Mouse (Mus musculus): ENCODE data around the gene Cd68. TPM values are rescaled to one million over a fixed set of nuclear protein-coding genes. Genes with fewer than 3 reads are reported as not detected.
A peak's percentile ranks its signal among the peaks of the same experiment; 100 is the strongest.
"Not testable (repeated sequence)": the region's sequence is repeated elsewhere in the genome, so short reads cannot be mapped to it uniquely, and the experiment has no call there.

The Cd68 gene
- polyA plus RNA-seq, 1 experiment from 2014 or later: 32.5 TPM

DNA sequence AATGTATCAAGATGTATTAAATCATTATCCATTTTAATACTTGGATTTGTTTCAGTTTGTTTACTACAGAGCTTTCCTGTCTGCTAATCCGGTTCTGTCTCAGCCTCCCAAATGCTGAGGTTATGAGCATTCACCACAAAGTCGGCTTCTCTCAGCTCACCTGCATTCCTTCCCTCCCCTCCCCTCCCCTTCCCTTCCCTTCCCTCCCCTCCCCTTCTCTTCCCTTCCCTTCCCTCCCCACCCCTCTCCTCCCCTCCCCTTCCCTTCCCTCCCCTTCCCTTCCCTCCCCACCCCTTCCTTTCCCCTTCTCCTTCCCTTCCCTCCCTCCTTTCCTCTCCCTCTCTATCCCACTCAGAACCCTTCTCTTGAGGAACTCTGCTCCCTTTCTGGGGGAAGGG is 38.7 kb upstream of the Cd68 start:
- H3K9ac ChIP-seq (replicated peaks): no peak overlapping the region
- TF ChIP-seq CTCF (IDR thresholded peaks at IDR 0.05; ENCODE audit: low read depth): no peak
- TF ChIP-seq EP300 (IDR thresholded peaks at IDR 0.05; ENCODE audit: low read depth): no peak
- no peak for DNase-seq
- H3K4me1 ChIP-seq (ENCODE audit: insufficient read depth): peaks cover 6% of the 10 kb centered on the region; the same call in 1 of the 2 replicates
- H3K9me3 ChIP-seq (ENCODE audit: low read length): no peaks in the 10 kb centered on the region
- 29% methylated on average over 2 of the region's 2 CpGs for WGBS (ENCODE audit: insufficient replicate concordance)
- H3K4me2 ChIP-seq (ENCODE audit: low read depth, low read length): no peak overlapping the region
- no peaks in the 10 kb centered on the region for H3K36me3 ChIP-seq (replicated peaks; ENCODE audit: insufficient read depth, low read length)
- no peak overlapping the region for H3K27ac ChIP-seq (ENCODE audit: low read depth)
- no peak overlapping the region for H3K4me3 ChIP-seq (ENCODE audit: low read depth, low read length)
- no peak for ATAC-seq
- no peaks in the 10 kb centered on the region for H3K27me3 ChIP-seq (ENCODE audit: insufficient read depth, low read length)

- WGBS (ENCODE audit: insufficient replicate concordance): 60% methylated on average over 8 of the region's 8 CpGs
- Histone ChIP-seq H3K36me3 (replicated peaks; ENCODE audit: insufficient read depth, low read length) (no peaks in the 10 kb centered on the region), H3K27ac (ENCODE audit: low read depth) (no peak overlapping the region), H3K4me2 (ENCODE audit: low read depth, low read length) (no peak overlapping the region), H3K27me3 (ENCODE audit: insufficient read depth, low read length) (no peaks in the 10 kb centered on the region), H3K9me3 (ENCODE audit: low read length) (no peaks in the 10 kb centered on the region), H3K9ac (replicated peaks) (no peak overlapping the region), H3K4me1 (ENCODE audit: insufficient read depth) (peaks cover 6% of the 10 kb centered on the region; the same call in 1 of the 2 replicates), H3K4me3 (ENCODE audit: low read depth, low read length) (no peak overlapping the region)
- TF ChIP-seq CTCF (IDR thresholded peaks at IDR 0.05; ENCODE audit: low read depth): no peak
- TF ChIP-seq EP300 (IDR thresholded peaks at IDR 0.05; ENCODE audit: low read depth): no peak
- DNase-seq: no peak
- ATAC-seq: no peak
Observed at GRCm38 (mm10) chr11:69703814-69704612, 38.1 kb upstream of the Cd68 start.

GRCm38 (mm10) chr11:69703381-69703780 is 37.4 kb upstream of the Cd68 start:
- H3K9me3 ChIP-seq (ENCODE audit: low read length); ATAC-seq; H3K27me3 ChIP-seq (ENCODE audit: insufficient read depth, low read length); H3K9ac ChIP-seq (replicated peaks); H3K4me1 ChIP-seq (ENCODE audit: insufficient read depth); DNase-seq; H3K27ac ChIP-seq (ENCODE audit: low read depth); H3K4me2 ChIP-seq (ENCODE audit: low read depth, low read length); H3K36me3 ChIP-seq (replicated peaks; ENCODE audit: insufficient read depth, low read length); H3K4me3 ChIP-seq (ENCODE audit: low read depth, low read length): not testable (repeated sequence)
- 65% methylated on average over 2 of the region's 3 CpGs for whole genome bisulfite sequencing (ENCODE audit: insufficient replicate concordance)

GRCm38 (mm10) chr11:69702886-69703285 is 36.9 kb upstream of the Cd68 start:
- not testable (repeated sequence) for H3K9me3 ChIP-seq (ENCODE audit: low read length); H3K36me3 ChIP-seq (replicated peaks; ENCODE audit: insufficient read depth, low read length); H3K4me2 ChIP-seq (ENCODE audit: low read depth, low read length); H3K4me1 ChIP-seq (ENCODE audit: insufficient read depth); H3K9ac ChIP-seq (replicated peaks); ATAC-seq; H3K4me3 ChIP-seq (ENCODE audit: low read depth, low read length); H3K27ac ChIP-seq (ENCODE audit: low read depth); DNase-seq; H3K27me3 ChIP-seq (ENCODE audit: insufficient read depth, low read length)
- WGBS (ENCODE audit: insufficient replicate concordance): 91% methylated on average over 10 of the region's 10 CpGs

DNA sequence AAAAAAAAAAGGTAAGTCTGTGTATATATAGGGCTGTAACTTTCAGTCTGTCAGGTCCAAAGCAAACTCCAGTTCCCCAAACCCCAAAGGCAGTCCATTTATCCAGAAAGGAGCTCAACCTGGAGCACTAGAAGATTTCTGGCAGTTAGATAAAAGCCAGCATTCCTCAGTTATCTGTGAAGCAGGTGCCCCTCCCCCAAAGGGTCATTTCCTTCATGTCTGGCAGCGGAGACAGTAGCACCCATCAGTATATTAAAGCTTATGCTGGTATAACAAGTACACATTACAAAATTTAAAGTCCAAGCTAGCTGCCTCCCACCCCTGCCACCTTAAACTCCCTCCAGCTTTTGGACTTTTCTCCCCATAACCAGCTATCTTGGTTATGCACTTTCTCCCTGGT is 33.6 kb upstream of the Cd68 start:
- no peak overlapping the region for H3K27ac ChIP-seq (ENCODE audit: low read depth)
- H3K27me3 ChIP-seq (ENCODE audit: insufficient read depth, low read length): no peaks in the 10 kb centered on the region
- H3K9me3 ChIP-seq (ENCODE audit: low read length): no peaks in the 10 kb centered on the region
- H3K36me3 ChIP-seq (replicated peaks; ENCODE audit: insufficient read depth, low read length): no peaks in the 10 kb centered on the region
- H3K4me2 ChIP-seq (ENCODE audit: low read depth, low read length): no peak overlapping the region
- peaks cover 10% of the 10 kb centered on the region for H3K4me1 ChIP-seq (ENCODE audit: insufficient read depth)
- no peak overlapping the region for H3K4me3 ChIP-seq (ENCODE audit: low read depth, low read length)
- no peak overlapping the region for H3K9ac ChIP-seq (replicated peaks)
- WGBS (ENCODE audit: insufficient replicate concordance): 16% methylated on average over 1 of the region's 1 CpGs
- DNase-seq (no peak), ATAC-seq (no peak)
- TF ChIP-seq EP300 (IDR thresholded peaks at IDR 0.05; ENCODE audit: low read depth): no peak
- no peak for TF ChIP-seq CTCF (IDR thresholded peaks at IDR 0.05; ENCODE audit: low read depth)

DNA sequence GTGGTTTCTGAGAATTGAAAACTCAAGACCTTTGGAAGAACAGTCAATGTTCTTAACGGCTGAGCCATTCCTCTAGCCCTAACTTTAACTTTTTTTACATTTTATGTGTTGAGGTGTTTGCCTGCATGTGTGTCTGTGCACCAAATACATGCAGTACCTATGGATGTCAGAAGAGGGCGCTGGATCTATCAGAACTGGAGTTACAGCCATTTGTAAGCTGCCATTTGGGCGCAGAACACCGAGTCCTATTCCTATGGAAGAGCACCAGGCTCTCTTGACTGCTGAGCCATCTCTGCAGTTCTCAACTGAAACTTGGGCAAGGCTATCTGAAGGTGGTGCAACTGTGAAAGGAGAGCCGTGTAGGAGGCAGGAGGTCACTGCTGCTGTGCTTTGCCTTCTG is 32.6 kb upstream of the Cd68 start:
- H3K4me1 ChIP-seq (ENCODE audit: insufficient read depth): peaks cover 10% of the 10 kb centered on the region
- DNase-seq (no peak), ATAC-seq (no peak)
- no peaks in the 10 kb centered on the region for H3K36me3 ChIP-seq (replicated peaks; ENCODE audit: insufficient read depth, low read length)
- no peaks in the 10 kb centered on the region for H3K9me3 ChIP-seq (ENCODE audit: low read length)
- no peak overlapping the region for H3K4me3 ChIP-seq (ENCODE audit: low read depth, low read length)
- H3K27me3 ChIP-seq (ENCODE audit: insufficient read depth, low read length): no peaks in the 10 kb centered on the region
- WGBS (ENCODE audit: insufficient replicate concordance): 66% methylated on average over 5 of the region's 5 CpGs
- H3K4me2 ChIP-seq (ENCODE audit: low read depth, low read length): no peak overlapping the region
- H3K9ac ChIP-seq (replicated peaks): no peak overlapping the region
- H3K27ac ChIP-seq (ENCODE audit: low read depth): no peak overlapping the region
- TF ChIP-seq EP300 (IDR thresholded peaks at IDR 0.05; ENCODE audit: low read depth) (no peak), CTCF (IDR thresholded peaks at IDR 0.05; ENCODE audit: low read depth) (peak; percentile 46)
